Mouse (Mus musculus) gastrocnemius, postnatal 4 days (tissue): ENCODE measurements at regions not wholly inside any gene's neighbourhood (a gene's known extent, or its start where the extent isn't known, plus 50 kb on each side); places are given as distances from the start of the nearest gene placed in this dataset.

Experiments
- DNase-seq, 2 experiments: peaks; one replicate each; pipeline ENCODE4 v3.0.0; 2021 to 2022; ENCODE audit warnings: low spot score in 2 of 2, mixed read lengths in 2 of 2

DNA sequence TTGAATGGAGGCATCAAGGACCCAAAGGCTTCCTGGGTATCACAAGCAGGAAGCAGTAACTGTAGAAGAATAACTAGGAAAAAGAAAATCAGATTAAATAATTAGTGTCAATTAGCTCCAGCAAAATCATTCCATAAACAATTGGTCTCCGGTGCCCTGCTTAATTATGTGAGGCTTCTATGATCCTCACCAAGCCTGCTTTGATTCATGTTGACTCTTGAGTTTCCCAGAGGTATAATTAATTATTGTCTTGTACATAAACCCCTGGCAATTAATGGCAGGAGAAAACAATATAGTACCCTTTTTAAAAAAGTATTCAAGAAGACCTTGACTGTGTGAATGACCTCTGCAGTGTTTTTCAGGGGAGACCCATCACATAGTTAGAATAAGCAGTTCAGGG is 61.5 kb upstream of the Sp8 start:
- DNase-seq, result no peak

DNA sequence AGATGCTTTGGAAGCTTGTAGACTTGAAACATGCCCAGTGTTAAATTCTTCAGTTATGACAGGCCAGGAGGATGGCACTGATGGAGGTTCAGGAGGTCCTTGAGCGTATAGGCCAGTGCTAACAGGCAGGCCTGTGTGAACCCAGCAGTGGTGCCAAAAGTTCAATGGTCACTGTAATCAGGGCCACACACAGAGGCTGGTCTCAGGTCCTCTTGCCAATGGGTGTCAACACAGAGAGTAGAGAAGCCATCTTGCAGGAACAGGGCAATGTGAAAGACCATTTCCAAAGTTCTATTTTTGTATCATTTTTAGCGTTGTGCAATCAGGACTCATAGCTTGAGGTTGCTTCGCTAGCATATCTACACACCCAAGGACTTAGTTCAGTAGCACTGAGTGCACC is 64.2 kb upstream of the Sp8 start:
- DNase-seq, result no peak

DNA sequence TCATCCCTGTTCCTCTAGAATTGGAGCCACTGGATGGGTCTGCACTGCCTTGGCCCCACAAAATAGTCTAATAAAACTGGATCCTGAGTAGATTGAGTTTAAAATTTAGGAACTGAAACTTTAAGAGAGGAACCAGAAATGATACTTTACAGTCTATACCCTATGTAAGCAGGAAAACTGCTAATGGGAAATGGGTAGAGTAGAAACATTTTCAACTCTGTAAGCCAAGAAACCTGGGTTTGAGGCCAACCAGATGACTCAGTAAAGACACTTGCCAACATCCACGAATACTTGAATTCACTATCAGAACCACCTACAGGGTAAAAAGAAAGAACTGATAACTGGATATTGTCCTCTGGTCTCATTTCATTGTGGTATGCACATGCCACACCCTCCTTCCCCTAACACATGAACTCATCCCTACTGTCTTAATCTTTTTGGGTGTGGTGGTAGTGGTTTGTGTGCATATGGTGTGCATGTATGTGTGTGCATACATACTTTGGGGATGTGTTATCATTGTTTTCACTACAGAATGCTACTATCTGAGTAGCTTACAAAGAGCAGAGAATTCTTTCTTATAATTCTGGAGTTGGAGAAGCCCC is 70.6 kb upstream of the Sp8 start:
- DNase-seq, result no peak

- no peak for DNase-seq
Measured at GRCm38 (mm10) chr12:118772790-118773189, 73.3 kb upstream of the Sp8 start.

- no peak for DNase-seq
Measured at GRCm38 (mm10) chr12:118766472-118766871, 79.7 kb upstream of the Sp8 start.

DNA sequence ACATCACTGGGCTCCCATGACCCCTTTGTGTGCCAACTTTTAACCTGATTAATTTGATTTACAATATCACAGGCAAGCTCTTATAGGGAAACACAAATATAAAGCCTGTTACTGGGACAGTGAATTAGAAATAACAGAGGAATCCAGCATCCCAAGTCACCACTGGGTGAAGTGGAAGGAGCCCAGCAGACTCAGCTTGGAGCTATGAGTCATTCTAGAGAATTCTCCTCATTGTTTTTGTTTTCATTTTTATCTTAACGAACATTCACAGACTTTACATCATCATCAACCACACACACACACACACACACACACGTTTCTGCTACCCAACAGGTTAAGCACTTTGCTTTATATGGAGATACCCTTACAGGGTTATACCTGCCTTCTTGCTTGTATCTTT is 92.1 kb upstream of the Sp8 start:
- no peak for DNase-seq

GRCm38 (mm10) chr12:118739103-118739502 is 107.0 kb upstream of the Sp8 start:
- DNase-seq, result no peak

DNA sequence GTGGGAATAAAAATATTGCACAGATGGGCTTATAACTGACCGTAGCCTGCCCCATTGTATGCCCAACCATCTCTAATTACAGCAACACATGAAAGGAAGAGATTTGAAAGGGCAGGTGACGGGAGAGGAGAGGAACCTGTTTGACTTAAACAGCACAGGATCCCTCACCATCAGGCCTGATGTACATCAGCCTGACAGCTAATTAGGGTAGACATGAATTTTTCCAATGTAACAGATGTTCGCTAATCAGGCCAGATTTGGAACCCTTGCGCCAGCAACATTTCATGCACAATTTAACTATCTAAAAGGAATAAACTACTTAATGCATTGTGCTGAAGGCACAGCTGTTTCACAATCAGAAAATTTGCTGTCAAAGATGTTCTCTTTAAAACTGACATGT is 120.2 kb upstream of the Sp8 start:
- no peak for DNase-seq

DNA sequence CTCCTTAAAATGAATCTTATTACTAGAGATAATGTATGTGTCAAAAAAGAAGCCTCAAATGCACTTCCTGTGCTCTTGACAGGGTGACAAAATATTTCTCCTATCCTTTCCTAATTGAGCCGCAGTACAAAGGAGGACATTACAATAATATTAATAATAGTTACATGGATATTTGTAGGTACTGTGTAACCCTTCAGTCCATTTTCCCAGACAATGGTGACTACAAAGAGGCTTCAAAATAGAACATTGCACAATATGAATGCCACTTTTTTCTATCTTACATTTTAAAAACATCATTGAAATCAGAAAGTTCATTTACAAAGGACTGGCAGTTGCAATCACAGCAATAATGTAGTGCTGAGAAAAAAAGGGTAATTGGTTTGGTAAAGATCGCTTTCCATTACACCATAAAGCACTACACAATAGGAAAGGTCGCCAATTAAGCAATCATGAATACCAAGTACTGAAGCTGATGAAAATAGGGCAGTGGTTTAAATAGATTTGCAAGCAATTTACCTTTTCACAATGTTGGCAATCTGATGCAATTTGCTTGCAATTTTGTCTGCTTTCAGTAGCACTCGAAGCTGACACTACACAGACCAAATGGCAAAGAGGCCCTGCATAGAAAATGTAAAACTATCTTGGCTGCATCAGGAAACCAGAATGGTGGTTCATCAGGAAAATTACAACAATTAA is 126.1 kb upstream of the Sp8 start:
- no peak for DNase-seq

GRCm38 (mm10) chr12:118716824-118717223 is 129.3 kb upstream of the Sp8 start:
- DNase-seq, result no peak

DNA sequence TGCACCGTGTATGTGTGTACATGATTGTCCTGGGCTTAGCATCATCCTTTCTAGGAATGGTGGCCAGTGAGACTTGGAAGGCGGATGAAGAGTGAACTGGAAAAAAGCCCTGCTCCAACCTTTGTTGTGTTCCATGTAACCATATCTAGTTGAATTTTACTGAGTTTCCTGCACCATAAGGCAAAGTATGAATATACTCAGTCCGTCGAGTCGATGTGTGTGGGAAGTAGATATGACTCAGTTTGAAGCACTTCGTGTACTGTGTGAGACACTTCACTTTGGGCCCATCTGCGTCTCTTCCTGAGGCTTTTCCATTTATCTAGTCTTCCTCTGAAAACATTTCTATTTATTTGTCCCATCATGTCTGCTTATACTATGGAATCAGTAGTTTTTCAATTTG is 139.5 kb upstream of the Sp8 start:
- no peak for DNase-seq

DNA sequence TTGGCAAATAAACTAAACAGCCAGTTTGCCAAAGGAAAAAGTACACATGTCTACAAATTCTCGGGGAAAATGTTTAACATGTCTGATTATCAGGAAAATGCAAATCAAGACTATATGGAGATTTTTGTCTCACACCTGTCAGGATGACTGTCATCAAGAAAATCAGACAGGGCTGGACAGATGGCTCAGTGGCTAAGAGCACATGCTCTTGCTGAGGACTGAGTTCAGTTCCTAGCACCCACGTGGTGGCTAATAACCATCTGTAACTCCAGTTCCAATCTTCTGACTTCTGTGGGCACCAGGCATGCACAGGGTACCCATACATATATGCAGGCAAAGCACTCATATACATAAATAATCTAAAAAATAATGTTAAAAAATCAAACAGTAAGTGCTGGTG is 141.3 kb upstream of the Sp8 start:
- DNase-seq, result no peak

- DNase-seq, result no peak
Measured at GRCm38 (mm10) chr12:118703730-118704129, 142.4 kb upstream of the Sp8 start.

- no peak for DNase-seq
Measured at GRCm38 (mm10) chr12:118703068-118703662, 143.0 kb upstream of the Sp8 start.

GRCm38 (mm10) chr12:118701838-118702237 is 144.3 kb upstream of the Sp8 start:
- no peak for DNase-seq

GRCm38 (mm10) chr12:118698110-118698509 is 148.0 kb upstream of the Sp8 start:
- no peak for DNase-seq

- no peak for DNase-seq
Measured at GRCm38 (mm10) chr12:118694701-118695100, 151.4 kb upstream of the Sp8 start.

GRCm38 (mm10) chr12:118682902-118683301 is 163.2 kb upstream of the Sp8 start:
- DNase-seq, result no peak

GRCm38 (mm10) chr12:118677989-118678388 is 168.1 kb upstream of the Sp8 start:
- DNase-seq, result no peak

GRCm38 (mm10) chr12:118661575-118661974 is 184.6 kb upstream of the Sp8 start:
- no peak for DNase-seq

DNA sequence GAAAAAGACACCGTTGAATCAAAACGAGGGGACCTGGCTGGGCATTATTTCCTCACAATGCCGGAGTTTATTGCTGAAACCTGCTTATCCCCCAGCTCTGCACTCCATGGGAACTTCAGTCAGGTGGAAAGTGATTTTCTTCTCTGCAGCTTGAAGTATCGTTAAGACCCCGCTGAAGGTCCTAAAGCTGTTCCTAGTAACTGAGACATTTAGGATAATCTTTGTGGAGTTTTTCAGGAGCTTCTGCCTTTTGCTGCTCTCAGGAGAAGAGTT is 185.0 kb upstream of the Sp8 start:
- DNase-seq, result no peak

- DNase-seq, result no peak
Measured at GRCm38 (mm10) chr12:118660384-118661213, 185.5 kb upstream of the Sp8 start.
